Comparison of ENCODE assay signal across 8 mouse cellular contexts in the genomic region with DNA sequence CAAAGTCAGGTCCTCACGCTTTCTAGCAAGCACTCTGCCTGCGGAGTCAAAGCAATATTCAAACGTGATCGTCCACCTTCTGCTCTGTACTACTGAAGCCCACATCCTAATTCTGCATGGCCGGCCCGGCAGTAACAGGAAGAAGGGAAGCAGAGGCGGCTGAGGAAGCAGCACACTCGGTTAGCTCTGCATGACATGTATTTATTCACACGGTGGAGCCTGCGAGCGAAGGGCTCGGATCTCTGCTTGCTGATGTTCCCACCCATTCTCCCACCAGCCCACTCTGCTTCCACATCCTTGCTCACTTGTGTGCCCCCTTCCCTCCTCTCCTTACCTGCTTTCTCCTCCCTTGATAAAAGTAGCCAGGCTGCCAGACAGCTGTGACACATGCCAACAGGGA.
DNase-seq lines count a peak whose midpoint lies in the region; ATAC-seq lines count a peak whose summit lies in the region.
"Had no signal": no experiment of that assay in that cellular context is flagged by ENCODE, and none has a peak within 500 bp of the region (broad histone marks: within the 10 kb centered on the region; RNA-seq: fewer than 3 reads in every experiment).

No protein-coding gene starts in this region.

- H3K4me3 ChIP-seq in forebrain, embryonic 14.5 days (ENCODE audit: low read depth, low read length), result no peak overlapping the region
- H3K4me3 ChIP-seq in hindbrain, embryonic 13.5 days, result no peak overlapping the region
- H3K4me3 ChIP-seq in neural tube, embryonic 15.5 days (replicated peaks), result no peak overlapping the region

- H3K4me1 ChIP-seq in forebrain, embryonic 14.5 days (ENCODE audit: control insufficient read depth, insufficient read depth, low read length), result 0 out of 2 replicates have a peak, but pooled peaks cover 4% of the 10 kb centered on the region
- peaks cover 28% of the 10 kb centered on the region for H3K4me1 ChIP-seq in hindbrain, embryonic 13.5 days (replicated peaks)
- peaks cover 19% of the 10 kb centered on the region for H3K4me1 ChIP-seq in neural tube, embryonic 15.5 days

- 0 out of 2 replicates have a peak overlapping the region, but pooled peaks have one; percentile 50 for H3K27ac ChIP-seq in forebrain, embryonic 14.5 days (ENCODE audit: low read depth, low read length)
- H3K27ac ChIP-seq in hindbrain, embryonic 13.5 days, result peak overlapping the region; percentile 70
- peak overlapping the region; percentile 54 for H3K27ac ChIP-seq in neural tube, embryonic 15.5 days (replicated peaks)

- H3K27me3 ChIP-seq in forebrain, embryonic 14.5 days (replicated peaks; ENCODE audit: control insufficient read depth, insufficient read depth, low read length), result no peaks in the 10 kb centered on the region
- no peaks in the 10 kb centered on the region for H3K27me3 ChIP-seq in hindbrain, embryonic 13.5 days
- H3K27me3 ChIP-seq in neural tube, embryonic 15.5 days (replicated peaks), result no peaks in the 10 kb centered on the region

- WGBS in forebrain, embryonic 14.5 days, result 33% methylated on average over 12 of the region's 12 CpGs
- 23% methylated on average over 12 of the region's 12 CpGs for WGBS in hindbrain, embryonic 13.5 days
- 27% methylated on average over 12 of the region's 12 CpGs for WGBS in neural tube, embryonic 15.5 days

- peak; percentile 56 for ATAC-seq in forebrain, embryonic 14.5 days
- peak; percentile 66 for ATAC-seq in hindbrain, embryonic 13.5 days (ENCODE audit: low FRiP score)
- peak; percentile 62; the same call in 1 of the 2 replicates for ATAC-seq in neural tube, embryonic 15.5 days (ENCODE audit: low FRiP score)

- H3K9me3 ChIP-seq in forebrain, embryonic 14.5 days (replicated peaks; ENCODE audit: control insufficient read depth, low read length), result no peaks in the 10 kb centered on the region
- no peaks in the 10 kb centered on the region for H3K9me3 ChIP-seq in hindbrain, embryonic 13.5 days
- H3K9me3 ChIP-seq in neural tube, embryonic 15.5 days (replicated peaks), result no peaks in the 10 kb centered on the region

- H3K36me3 ChIP-seq in forebrain, embryonic 14.5 days (ENCODE audit: control insufficient read depth, insufficient read depth, low read length), result no peaks in the 10 kb centered on the region
- no peaks in the 10 kb centered on the region for H3K36me3 ChIP-seq in hindbrain, embryonic 13.5 days
- no peaks in the 10 kb centered on the region for H3K36me3 ChIP-seq in neural tube, embryonic 15.5 days

- peak; percentile 46 to 55 for DNase-seq in left cerebral cortex, postnatal 14 days (ENCODE audit: low spot score in 2 of 2)
- DNase-seq in left cerebral cortex, postnatal 4 days, result no peak
- DNase-seq in forebrain, embryonic 14.5 days (ENCODE audit: low spot score), result peak; percentile 34
- no peak for DNase-seq in gastrocnemius, postnatal 36 days
- no peak for DNase-seq in gastrocnemius, postnatal 14 days
- DNase-seq: heart, postnatal 36 days had no signal

- no peak overlapping the region for H3K9ac ChIP-seq in forebrain, embryonic 14.5 days (ENCODE audit: low read length)
- peak overlapping the region; percentile 31; the same call in 1 of the 2 replicates for H3K9ac ChIP-seq in hindbrain, embryonic 13.5 days
- 0 out of 2 replicates have a peak overlapping the region, but pooled peaks have one; percentile 14 for H3K9ac ChIP-seq in neural tube, embryonic 15.5 days (replicated peaks)

- no peak overlapping the region for H3K4me2 ChIP-seq in forebrain, embryonic 14.5 days (ENCODE audit: low read length)
- H3K4me2 ChIP-seq in hindbrain, embryonic 13.5 days, result 0 out of 2 replicates have a peak overlapping the region, but pooled peaks have one; percentile 21
- H3K4me2 ChIP-seq in neural tube, embryonic 15.5 days, result peak overlapping the region; percentile 27

- intact Hi-C loops in left cerebral cortex, postnatal 14 days (cut with DNase I), result no loop called here
- intact Hi-C loops in left cerebral cortex, postnatal 4 days (cut with DNase I), result no loop called here
- intact Hi-C loops in gastrocnemius, postnatal 36 days (cut with DNase I), result no loop called here
- intact Hi-C loops in gastrocnemius, postnatal 14 days (cut with DNase I; ENCODE audit: low total_unique reads), result no loop called here

Comparison
In these comparisons a context has a peak if more than half of its experiments do, and no peak if none do; other contexts are left out.
1. DNase-seq: peak in left cerebral cortex, postnatal 14 days (2 of 2) and forebrain, embryonic 14.5 days (single experiment); none in left cerebral cortex, postnatal 4 days (single experiment), gastrocnemius, postnatal 36 days (0 of 2) and gastrocnemius, postnatal 14 days (single experiment).
2. Peak in every context shown above with its lines, with median percentiles within 50 percentile points of each other: ATAC-seq and H3K27ac ChIP-seq.